Mouse (Mus musculus) kidney, postnatal 0 days (tissue): ENCODE results near the gene Phka2. TPM values are rescaled to one million over a fixed set of nuclear protein-coding genes. Genes with fewer than 3 reads are reported as not detected.
A peak's percentile ranks its signal among the peaks of the same experiment; 100 is the strongest.

Source experiments
- ATAC-seq: fragments of 200-750 bp; cut with Nextera tagmentation; replicated peaks from 2 replicates; pipeline ENCODE4 v1.8.0; 2017; ENCODE audit warnings: low read depth, moderate number of reproducible peaks, moderate TSS enrichment, moderate library complexity; ENCODE audit not compliant: low FRiP score
- DNase-seq: peaks from one replicate; pipeline ENCODE4 v3.0.0-alpha.2; 2016; ENCODE audit warnings: low spot score
- H3K27ac ChIP-seq: fragments of 300-500 bp; sonication (generic); 2 replicates; pipeline ENCODE4 v1.5.1; 2014; ENCODE audit warnings: mild to moderate bottlenecking
- H3K27me3 ChIP-seq: fragments of 300-500 bp; sonication (generic); 2 replicates; pipeline ENCODE4 v1.6.1; 2014; ENCODE audit warnings: low read length, mixed read lengths; ENCODE audit not compliant: insufficient read depth
- H3K36me3 ChIP-seq: fragments of 300-500 bp; sonication (generic); 2 replicates; pipeline ENCODE4 v1.6.1; 2014; ENCODE audit warnings: low read length, mixed read lengths; ENCODE audit not compliant: insufficient read depth
- H3K4me1 ChIP-seq: fragments of 300-500 bp; sonication (generic); replicated peaks from 2 replicates; pipeline ENCODE4 v1.6.1; 2014; ENCODE audit warnings: antibody characterized with exemption, low read length, mixed read lengths; ENCODE audit not compliant: insufficient read depth
- H3K4me2 ChIP-seq: fragments of 300-500 bp; sonication (generic); 2 replicates; pipeline ENCODE4 v1.6.1; 2014; ENCODE audit warnings: mild to moderate bottlenecking, low read length, moderate library complexity, mixed read lengths
- H3K4me3 ChIP-seq: fragments of 300-500 bp; sonication (generic); replicated peaks from 2 replicates; pipeline ENCODE4 v1.5.1; 2014; ENCODE audit warnings: low read depth, low read length
- H3K9ac ChIP-seq: fragments of 300-500 bp; sonication (generic); 2 replicates; pipeline ENCODE4 v1.6.1; 2014; ENCODE audit warnings: low read depth, low read length
- H3K9me3 ChIP-seq: fragments of 300-500 bp; sonication (generic); replicated peaks from 2 replicates; pipeline ENCODE4 v1.6.1; 2016; ENCODE audit warnings: low read length, inconsistent platforms, mixed read lengths
- CTCF ChIP-seq: IDR thresholded peaks from 2 replicates; pipeline ENCODE4 v1.5.1; 2016; ENCODE audit warnings: antibody characterized with exemption, low read depth, mild to moderate bottlenecking, moderate library complexity
- WGBS: fragments of 180-500 bp; shearing (Covaris S2); extraction: QIAGEN DNeasy Blood & Tissue Kit; methylation state at CpG from one replicate; pipeline ENCODE4 v1.1.7; 2014; 5-methylcytosine and 5-hydroxymethylcytosine counted together
- polyA plus RNA-seq: library from polyadenylated mRNA; unstranded; fragments of >200 nt; fragmentation: Nextera tagmentation; extraction: Ambion mirVana; gene quantifications from 2 replicates; pipeline ENCODE4 v1.2.1, GENCODE M21; 2015

Phka2 gene
- polyA plus RNA-seq, 1 experiment from 2014 or later, result 8.8 TPM

DNA sequence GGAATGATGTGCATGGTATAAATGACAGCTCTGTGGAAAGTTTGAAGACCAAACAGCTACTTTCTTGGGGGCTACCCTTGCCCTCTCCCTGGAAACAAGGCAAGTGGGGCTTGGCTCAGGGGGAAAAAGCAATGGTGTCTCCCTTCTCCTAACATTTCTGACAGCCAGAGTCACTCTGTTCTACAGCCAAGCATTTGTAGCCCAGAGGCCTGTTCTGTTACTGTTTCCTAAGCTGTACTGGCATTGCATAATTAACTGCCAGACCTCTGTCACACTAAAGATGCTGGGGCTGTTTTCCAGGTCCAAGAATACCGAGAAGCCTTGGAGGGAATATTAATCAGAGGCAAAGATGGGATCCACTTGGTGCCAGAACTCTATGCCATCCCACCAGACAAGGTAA is 46.9 kb downstream of the Phka2 start:
- Histone ChIP-seq H3K4me3 (no peak overlapping the region), H3K36me3 (no peaks in the 10 kb centered on the region), H3K9me3 (no peaks in the 10 kb centered on the region), H3K4me1 (no peaks in the 10 kb centered on the region), H3K9ac (no peak overlapping the region), H3K4me2 (no peak overlapping the region), H3K27ac (no peak overlapping the region), H3K27me3 (no peaks in the 10 kb centered on the region)
- no peak for TF ChIP-seq CTCF
- ATAC-seq (no peak), DNase-seq (no peak)
- WGBS, result 63% methylated on average over 1 of the region's 1 CpGs

DNA sequence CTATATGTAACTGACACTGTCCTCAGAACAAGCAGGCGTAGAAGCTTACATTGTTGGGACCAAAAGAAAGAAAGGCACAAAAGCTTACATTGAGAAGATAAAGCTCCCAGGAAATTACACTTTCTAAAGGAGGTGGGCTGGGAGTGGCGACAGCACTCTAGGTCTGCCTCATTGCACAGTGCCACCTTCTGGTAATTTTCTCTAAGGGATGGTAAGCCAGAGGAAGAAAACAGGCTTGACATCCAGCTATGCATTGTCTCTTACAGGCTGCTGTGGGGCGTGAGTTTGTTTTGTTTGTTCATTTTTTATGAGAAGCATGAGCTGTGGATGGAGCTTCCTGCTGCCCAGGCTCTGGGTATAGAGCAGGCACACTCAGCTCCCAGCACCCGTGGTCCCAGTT is 50.1 kb downstream of the Phka2 start:
- DNase-seq (peak; percentile 1), ATAC-seq (no peak)
- Histone ChIP-seq H3K9me3 (no peaks in the 10 kb centered on the region), H3K27me3 (no peaks in the 10 kb centered on the region), H3K4me2 (no peak overlapping the region), H3K4me1 (no peaks in the 10 kb centered on the region), H3K9ac (no peak overlapping the region), H3K4me3 (no peak overlapping the region), H3K27ac (no peak overlapping the region), H3K36me3 (no peaks in the 10 kb centered on the region)
- peak; percentile 50 for TF ChIP-seq CTCF
- WGBS, result 67% methylated on average over 4 of the region's 4 CpGs

DNA sequence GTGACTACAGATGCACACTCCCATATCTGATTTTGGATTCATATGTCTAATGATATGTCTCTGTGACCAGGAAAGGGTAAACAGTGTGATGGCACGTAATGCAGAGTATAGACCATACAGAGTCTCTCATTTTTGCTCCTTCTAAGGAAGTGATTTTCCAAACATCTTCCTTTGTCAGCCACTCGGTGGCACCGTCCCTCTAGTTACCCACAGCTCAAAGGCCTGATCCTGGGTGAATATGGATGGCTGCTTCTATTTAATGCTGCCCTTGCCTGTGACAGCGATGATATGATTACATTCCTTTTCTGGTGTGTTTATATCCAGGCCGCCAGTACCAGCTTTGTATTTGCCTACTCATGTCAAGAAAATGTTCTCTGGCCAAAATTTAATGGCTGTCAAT is 81.6 kb downstream of the Phka2 start:
- H3K27ac ChIP-seq, result no peak overlapping the region
- no peaks in the 10 kb centered on the region for H3K4me1 ChIP-seq
- H3K9ac ChIP-seq, result no peak overlapping the region
- H3K4me2 ChIP-seq, result no peak overlapping the region
- no peak overlapping the region for H3K4me3 ChIP-seq
- H3K36me3 ChIP-seq, result no peaks in the 10 kb centered on the region
- DNase-seq (peak; percentile 41), ATAC-seq (0 out of 2 replicates have a peak, but pooled peaks have one; percentile 17)
- peak; percentile 64 for TF ChIP-seq CTCF
- WGBS, result 75% methylated on average over 5 of the region's 5 CpGs
- H3K9me3 ChIP-seq, result no peaks in the 10 kb centered on the region
- no peaks in the 10 kb centered on the region for H3K27me3 ChIP-seq

DNA sequence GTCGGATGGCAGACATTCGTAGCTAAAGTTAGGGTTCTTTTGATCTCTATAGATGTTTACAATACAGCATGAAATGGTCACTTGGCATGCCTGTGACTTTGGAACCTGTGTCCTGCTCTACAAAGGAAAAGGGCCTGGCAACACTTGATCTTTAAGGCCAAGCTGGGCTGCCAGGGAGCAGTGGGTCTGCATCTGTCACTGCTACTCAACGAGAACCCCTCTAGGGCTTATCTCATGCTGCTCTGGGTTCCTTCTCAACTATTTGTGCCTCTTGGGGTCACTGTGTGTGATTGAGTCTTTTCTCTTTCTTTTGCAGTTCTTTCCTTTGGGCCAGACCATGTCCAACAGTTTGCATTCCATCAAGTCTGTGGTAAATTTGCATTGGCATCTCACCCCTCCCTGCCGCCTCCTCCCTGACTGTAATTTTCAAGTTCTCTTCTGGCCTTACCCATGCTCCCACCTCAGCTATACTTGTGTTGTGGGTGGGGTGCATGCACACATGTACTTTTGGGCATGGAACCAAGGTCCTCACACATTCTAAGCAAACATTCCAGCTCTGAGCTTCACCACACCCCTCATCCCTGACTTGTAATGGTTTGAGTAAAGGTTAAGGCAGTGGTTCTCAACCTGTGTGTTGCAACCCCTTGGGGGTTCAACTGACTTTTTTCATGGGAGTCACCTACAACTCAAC is 82.3 kb downstream of the Phka2 start:
- no peak overlapping the region for H3K9ac ChIP-seq
- ATAC-seq (no peak), DNase-seq (no peak)
- no peaks in the 10 kb centered on the region for H3K9me3 ChIP-seq
- no peak overlapping the region for H3K4me2 ChIP-seq
- no peaks in the 10 kb centered on the region for H3K27me3 ChIP-seq
- no peaks in the 10 kb centered on the region for H3K4me1 ChIP-seq
- no peak overlapping the region for H3K4me3 ChIP-seq
- WGBS, result 86% methylated on average over 4 of the region's 4 CpGs
- H3K27ac ChIP-seq, result no peak overlapping the region
- H3K36me3 ChIP-seq, result no peaks in the 10 kb centered on the region
- TF ChIP-seq CTCF, result no peak

DNA sequence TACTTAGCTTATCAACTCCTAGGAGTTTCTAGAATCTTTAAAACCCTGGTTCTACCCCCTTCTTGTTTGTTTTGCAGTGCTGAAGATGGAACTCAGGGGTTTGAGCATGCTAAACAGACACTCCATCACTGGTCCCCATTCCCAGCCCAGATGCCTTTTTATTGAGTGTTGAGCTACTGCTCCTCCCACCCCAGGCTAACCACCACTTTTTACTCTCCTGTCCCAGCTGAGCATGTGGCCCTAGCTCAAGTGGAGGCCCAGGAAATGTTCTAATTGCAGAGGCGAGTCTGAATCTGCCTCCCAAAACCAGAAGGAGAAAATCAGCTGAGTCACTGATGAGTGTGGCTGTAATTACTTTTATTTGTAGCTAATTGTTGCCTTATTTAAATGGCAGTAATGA is 83.1 kb downstream of the Phka2 start:
- H3K4me1 ChIP-seq, result no peaks in the 10 kb centered on the region
- no peak for TF ChIP-seq CTCF
- no peaks in the 10 kb centered on the region for H3K27me3 ChIP-seq
- no peak overlapping the region for H3K4me3 ChIP-seq
- H3K27ac ChIP-seq, result no peak overlapping the region
- no peak overlapping the region for H3K4me2 ChIP-seq
- no peak for ATAC-seq
- H3K9me3 ChIP-seq, result no peaks in the 10 kb centered on the region
- no peak overlapping the region for H3K9ac ChIP-seq
- no peaks in the 10 kb centered on the region for H3K36me3 ChIP-seq
- DNase-seq, result no peak
- WGBS, result 50% methylated on average over 1 of the region's 1 CpGs

DNA sequence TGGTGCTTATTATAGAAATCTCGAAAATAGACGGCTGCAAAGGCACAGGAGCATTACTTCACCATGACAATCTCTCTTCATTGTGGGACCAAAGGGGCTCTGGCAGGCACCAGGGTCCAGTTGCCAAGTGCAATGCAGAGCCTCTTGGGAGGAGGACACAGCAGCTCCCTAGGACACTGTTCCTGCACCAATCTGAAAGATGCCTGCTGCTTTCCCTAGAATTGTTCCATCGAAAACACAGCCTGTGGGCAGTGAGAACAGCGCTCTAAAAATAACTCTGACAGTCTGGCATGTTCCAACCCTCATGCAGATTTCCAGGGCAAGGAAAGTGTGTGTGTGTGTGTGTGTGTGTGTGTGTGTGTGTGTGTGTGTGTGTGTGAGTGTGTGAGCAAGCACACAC is 86.6 kb downstream of the Phka2 start:
- no peak for TF ChIP-seq CTCF
- no peak for ATAC-seq

DNA sequence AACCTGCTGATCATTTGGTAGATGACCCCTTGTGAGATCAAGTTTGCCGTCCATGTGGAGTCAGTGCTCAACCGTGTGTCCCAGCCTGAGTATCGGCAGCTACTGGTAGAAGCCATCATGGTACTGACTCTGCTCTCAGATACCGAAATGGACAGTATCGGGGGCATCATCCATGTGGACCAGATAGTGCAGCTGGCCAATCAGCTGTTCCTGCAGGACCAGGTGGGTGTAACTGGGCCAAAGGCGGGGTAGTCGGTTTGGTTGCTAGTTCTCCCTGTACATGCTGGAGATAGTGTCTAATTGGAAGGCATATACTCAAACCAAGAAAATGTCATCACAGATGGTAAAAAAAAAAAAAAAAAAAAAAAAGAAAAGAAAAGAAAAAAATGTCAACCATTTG is 88.2 kb downstream of the Phka2 start:
- 94% methylated on average over 7 of the region's 7 CpGs for WGBS
- H3K4me3 ChIP-seq, result no peak overlapping the region
- no peaks in the 10 kb centered on the region for H3K9me3 ChIP-seq
- DNase-seq, result no peak
- no peak overlapping the region for H3K4me2 ChIP-seq
- H3K27ac ChIP-seq, result no peak overlapping the region
- no peaks in the 10 kb centered on the region for H3K4me1 ChIP-seq
- H3K27me3 ChIP-seq, result no peaks in the 10 kb centered on the region
- no peak for TF ChIP-seq CTCF
- H3K9ac ChIP-seq, result no peak overlapping the region
- H3K36me3 ChIP-seq, result no peaks in the 10 kb centered on the region
- ATAC-seq, result no peak

More for the DNA sequence above, 86.6 kb downstream of the Phka2 start:
- Histone ChIP-seq H3K4me2 (no peak overlapping the region), H3K36me3 (no peaks in the 10 kb centered on the region), H3K9ac (no peak overlapping the region), H3K27ac (no peak overlapping the region), H3K9me3 (no peaks in the 10 kb centered on the region), H3K4me3 (no peak overlapping the region), H3K27me3 (no peaks in the 10 kb centered on the region), H3K4me1 (no peaks in the 10 kb centered on the region)
- 85% methylated on average over 4 of the region's 4 CpGs for WGBS
- no peak for DNase-seq
